Mouse (Mus musculus) liver, postnatal 0 days (tissue): Measurements from ENCODE around the gene Arid3b. TPM values are rescaled to one million over a fixed set of nuclear protein-coding genes. Genes with fewer than 3 reads are reported as not detected.
A peak's percentile ranks its signal among the peaks of the same experiment; 100 is the strongest.

Experiments used
- ATAC-seq: fragments of 200-750 bp; cut with Nextera tagmentation; 2 replicates; pipeline ENCODE4 v1.8.0; 2017; ENCODE audit warnings: mild to moderate bottlenecking, moderate library complexity
- DNase-seq: peaks from one replicate; pipeline ENCODE4 v3.0.0-alpha.2; 2016
- H3K27ac ChIP-seq: fragments of 300-500 bp; sonication (generic); 2 replicates; pipeline ENCODE4 v1.5.1; 2014; ENCODE audit warnings: antibody characterized with exemption, moderate library complexity, mild to moderate bottlenecking, low read depth
- H3K27me3 ChIP-seq: fragments of 300-500 bp; sonication (generic); 2 replicates; pipeline ENCODE4 v1.6.1; 2014; ENCODE audit warnings: low read length, control low read depth, mixed read lengths; ENCODE audit not compliant: insufficient read depth
- H3K36me3 ChIP-seq: fragments of 300-500 bp; sonication (generic); replicated peaks from 2 replicates; pipeline ENCODE4 v1.6.1; 2014; ENCODE audit warnings: mild to moderate bottlenecking, control low read depth, low read length, moderate library complexity, mixed read lengths; ENCODE audit not compliant: insufficient read depth
- H3K4me1 ChIP-seq: fragments of 300-500 bp; sonication (generic); 2 replicates; pipeline ENCODE4 v1.6.1; 2014; ENCODE audit warnings: antibody characterized with exemption, mild to moderate bottlenecking, control low read depth; ENCODE audit not compliant: insufficient read depth
- H3K4me2 ChIP-seq: fragments of 300-500 bp; sonication (generic); 2 replicates; pipeline ENCODE4 v1.6.1; 2014; ENCODE audit warnings: low read depth, mild to moderate bottlenecking, low read length, moderate library complexity, mixed read lengths
- H3K4me3 ChIP-seq: fragments of 300-500 bp; sonication (generic); 2 replicates; pipeline ENCODE4 v1.5.1; 2014; ENCODE audit warnings: low read depth, low read length
- H3K9ac ChIP-seq: fragments of 300-500 bp; sonication (generic); replicated peaks from 2 replicates; pipeline ENCODE4 v1.6.1; 2014; ENCODE audit warnings: mild to moderate bottlenecking, moderate library complexity
- H3K9me3 ChIP-seq: fragments of 300-500 bp; sonication (generic); 2 replicates; pipeline ENCODE4 v1.6.1; 2016; ENCODE audit warnings: mild to moderate bottlenecking, control low read depth, low read length, mixed read lengths
- CTCF ChIP-seq: sonication (generic); IDR thresholded peaks from 2 replicates; pipeline ENCODE4 v1.5.1; 2016; ENCODE audit warnings: antibody characterized with exemption, low read depth
- EP300 ChIP-seq: IDR thresholded peaks from 2 replicates; pipeline ENCODE4 v1.6.1; 2016; ENCODE audit warnings: antibody characterized with exemption, low read depth, mild to moderate bottlenecking
- WGBS: fragments of 180-500 bp; shearing (Covaris S2); extraction: QIAGEN DNeasy Blood & Tissue Kit; methylation state at CpG from one replicate; pipeline ENCODE4 v1.1.7; 2014; ENCODE audit not compliant: insufficient replicate concordance; 5-methylcytosine and 5-hydroxymethylcytosine counted together
- polyA plus RNA-seq: library from polyadenylated mRNA; unstranded; fragments of >200 nt; fragmentation: Nextera tagmentation; extraction: Ambion mirVana; gene quantifications from 2 replicates; pipeline ENCODE4 v1.2.1, GENCODE M21; 2015

Gene Arid3b
- polyA plus RNA-seq, 1 experiment from 2014 or later: 4.7 TPM

DNA sequence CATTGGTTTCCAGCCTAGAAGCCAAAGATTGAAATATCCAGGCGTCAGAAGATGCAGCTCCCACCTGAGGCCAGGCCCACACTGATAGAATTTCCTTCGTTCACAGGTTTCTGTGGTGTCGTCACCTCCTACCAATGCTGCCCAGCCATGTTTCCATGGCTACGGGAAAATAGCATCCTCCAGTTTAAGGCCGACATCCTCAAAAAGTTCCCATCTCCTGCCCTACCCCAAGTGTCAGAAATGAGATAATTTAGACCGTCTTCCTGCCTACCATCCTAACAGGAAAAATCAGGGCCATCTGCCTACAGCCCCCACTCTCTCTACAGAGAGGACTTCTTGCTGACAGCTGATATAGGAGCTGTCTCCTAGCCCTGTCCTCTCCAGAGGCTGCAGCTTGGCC is 70.2 kb downstream of the Arid3b start:
- no peaks in the 10 kb centered on the region for H3K9me3 ChIP-seq
- H3K27me3 ChIP-seq: no peaks in the 10 kb centered on the region
- H3K4me2 ChIP-seq: peak overlapping the region; percentile 94
- H3K9ac ChIP-seq: peak overlapping the region; percentile 98; the same call in 1 of the 2 replicates
- H3K4me3 ChIP-seq: peak overlapping the region; percentile 89
- peaks cover 10% of the 10 kb centered on the region for H3K36me3 ChIP-seq
- TF ChIP-seq EP300: no peak
- TF ChIP-seq CTCF: no peak
- DNase-seq (no peak), ATAC-seq (no peak)
- H3K4me1 ChIP-seq: peaks cover 62% of the 10 kb centered on the region
- H3K27ac ChIP-seq: peak overlapping the region; percentile 99; the same call in 1 of the 2 replicates
- WGBS: 61% methylated on average over 6 of the region's 6 CpGs

DNA sequence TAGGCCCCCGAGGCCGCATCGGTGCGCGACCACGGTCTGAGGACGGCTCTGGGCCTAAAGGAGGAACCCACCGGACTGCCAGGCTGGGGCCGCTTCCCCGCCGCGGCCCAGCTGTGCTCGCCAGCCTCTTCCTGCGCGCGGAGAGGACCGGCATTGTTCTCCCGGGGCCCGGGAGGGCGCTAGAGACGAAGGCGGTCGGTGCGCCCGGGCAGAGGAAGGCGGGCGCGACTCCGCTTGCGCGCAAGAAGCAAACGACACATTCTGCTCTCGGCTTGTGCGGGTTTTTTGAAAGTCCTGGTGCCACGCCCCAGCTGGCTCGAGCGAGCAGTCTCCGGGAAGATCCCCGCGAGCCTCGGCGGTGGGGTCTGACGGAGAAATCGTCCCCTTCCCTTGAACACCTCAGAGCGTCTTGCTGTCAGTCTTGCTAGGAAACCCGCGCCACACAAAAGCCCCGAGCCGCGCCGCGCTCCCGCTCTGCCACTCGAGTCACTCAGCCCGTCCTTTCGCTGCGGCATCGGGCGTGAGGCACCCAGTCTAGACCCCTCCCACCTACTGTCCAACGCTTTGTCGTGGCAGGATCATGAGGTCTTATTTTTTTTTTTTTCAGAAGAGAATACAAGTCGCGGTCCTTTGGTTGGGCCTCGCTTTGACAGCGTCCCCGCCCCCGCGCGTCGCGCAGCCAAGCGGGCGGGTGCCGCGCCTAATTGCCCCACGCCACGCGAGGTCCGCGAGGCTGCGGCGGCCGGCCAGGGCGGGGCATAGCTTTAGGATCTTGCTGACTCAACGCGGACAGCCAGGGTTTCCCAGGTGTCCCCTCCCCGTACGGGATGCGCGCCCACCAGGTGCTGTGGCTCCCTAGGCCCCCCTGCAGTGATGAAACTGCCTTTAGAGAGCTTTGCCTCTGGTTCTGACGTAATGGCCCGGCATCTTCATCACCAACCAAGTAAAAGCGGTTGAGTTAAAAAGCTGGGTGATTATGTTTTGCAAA is 70.9 kb downstream of the Arid3b start, which contains the start of gene Clk3:
Clk3 (minus strand) TSS at position 497 of the 988 bp plus-strand sequence.
- Histone ChIP-seq H3K27me3 (no peaks in the 10 kb centered on the region), H3K36me3 (peaks cover 17% of the 10 kb centered on the region), H3K27ac (peak within 1 kb of the TSS; percentile 99), H3K9ac (peak within 1 kb of the TSS; percentile 98), H3K4me3 (peak within 1 kb of the TSS; percentile 89), H3K4me1 (peaks cover 62% of the 10 kb centered on the region), H3K9me3 (no peaks in the 10 kb centered on the region), H3K4me2 (peak within 1 kb of the TSS; percentile 94)
- no peak for TF ChIP-seq EP300
- peak; percentile 23; the same call in 1 of the 2 replicates for TF ChIP-seq CTCF
- DNase-seq (peak; percentile 79), ATAC-seq (peak; percentile 36)
- 2% methylated on average over 93 of the region's 93 CpGs for WGBS

DNA sequence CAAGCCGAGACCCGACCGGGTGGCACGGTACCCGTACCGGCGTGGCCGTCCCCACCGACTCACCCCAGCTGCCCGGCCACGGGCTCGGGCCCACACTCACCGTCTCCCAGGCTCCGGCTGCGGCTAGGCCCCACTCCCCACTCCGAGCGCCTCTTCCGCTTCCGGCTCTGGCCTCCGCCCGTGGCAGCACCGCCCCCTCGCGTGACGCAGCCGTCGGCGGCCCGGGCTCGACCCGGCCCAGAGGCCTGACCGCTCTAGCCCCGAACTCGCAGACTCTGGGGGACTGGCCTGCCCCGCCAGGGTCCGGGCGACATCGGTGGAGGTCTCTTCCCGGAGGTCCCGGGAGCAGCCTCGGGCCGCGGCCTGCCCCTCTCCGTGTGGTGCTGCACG is 71.6 kb downstream of the Arid3b start:
- H3K9ac ChIP-seq: peak overlapping the region; percentile 98
- H3K27me3 ChIP-seq: no peaks in the 10 kb centered on the region
- peak; percentile 84 for ATAC-seq
- peak overlapping the region; percentile 99 for H3K27ac ChIP-seq
- no peaks in the 10 kb centered on the region for H3K9me3 ChIP-seq
- H3K4me1 ChIP-seq: peaks cover 62% of the 10 kb centered on the region
- peak overlapping the region; percentile 94 for H3K4me2 ChIP-seq
- WGBS: 4% methylated on average over 39 of the region's 45 CpGs
- H3K4me3 ChIP-seq: peak overlapping the region; percentile 89
- H3K36me3 ChIP-seq: peaks cover 24% of the 10 kb centered on the region
- TF ChIP-seq CTCF (peak; percentile 4; the same call in 1 of the 2 replicates), EP300 (no peak; the same call in 1 of the 2 replicates)
- peak; percentile 96 for DNase-seq

DNA sequence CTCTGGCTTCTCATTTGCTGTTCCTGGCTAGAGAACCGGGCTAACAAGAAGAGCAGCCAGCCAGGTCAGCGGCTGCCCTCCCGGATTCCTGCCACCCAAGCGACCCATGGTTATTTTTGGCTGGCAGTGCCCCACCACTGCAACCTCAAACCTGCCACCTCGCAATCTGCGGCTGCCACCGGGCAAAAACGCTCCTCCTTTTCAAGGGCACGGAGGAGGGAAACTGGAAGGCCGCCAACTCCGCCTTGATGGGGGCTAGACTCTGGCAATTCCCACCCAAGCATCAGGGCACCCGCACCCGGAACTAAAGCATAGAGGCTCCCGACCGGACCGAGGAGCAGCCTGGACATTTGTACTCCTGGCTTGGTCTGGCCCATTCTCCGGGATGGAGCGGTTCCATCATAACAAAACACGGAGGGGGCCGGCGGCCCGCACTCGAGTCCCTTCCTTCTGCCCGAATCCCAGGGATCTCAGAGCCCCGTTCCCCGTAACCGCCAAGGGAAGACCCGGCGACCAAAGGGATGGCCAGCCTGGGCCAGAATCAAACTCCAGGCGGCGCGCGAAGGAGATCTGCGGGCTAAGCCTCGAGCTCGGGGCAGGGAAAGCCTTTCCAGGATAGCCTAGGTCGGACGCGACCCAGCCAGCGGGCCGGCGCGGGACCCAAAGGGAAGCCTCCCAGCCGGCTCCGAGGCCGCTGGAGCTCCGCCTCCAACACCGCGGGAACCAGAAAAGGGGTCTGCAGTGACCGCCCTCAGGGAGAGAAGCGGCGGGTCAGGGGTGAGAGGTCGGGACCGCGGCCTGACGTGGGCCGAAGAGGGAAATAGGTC is 72.2 kb downstream of the Arid3b start:
- H3K9me3 ChIP-seq: no peaks in the 10 kb centered on the region
- peak; percentile 23 for TF ChIP-seq CTCF
- TF ChIP-seq EP300: peak; percentile 10; the same call in 1 of the 2 replicates
- H3K9ac ChIP-seq: peak overlapping the region; percentile 98
- under 1% methylated on average over 52 of the region's 57 CpGs for WGBS
- H3K27ac ChIP-seq: peak overlapping the region; percentile 99
- peak overlapping the region; percentile 89 for H3K4me3 ChIP-seq
- peak; percentile 43 for ATAC-seq
- H3K4me1 ChIP-seq: peaks cover 58% of the 10 kb centered on the region
- H3K27me3 ChIP-seq: no peaks in the 10 kb centered on the region
- peak; percentile 84 for DNase-seq
- H3K36me3 ChIP-seq: peaks cover 30% of the 10 kb centered on the region
- H3K4me2 ChIP-seq: peak overlapping the region; percentile 94

DNA sequence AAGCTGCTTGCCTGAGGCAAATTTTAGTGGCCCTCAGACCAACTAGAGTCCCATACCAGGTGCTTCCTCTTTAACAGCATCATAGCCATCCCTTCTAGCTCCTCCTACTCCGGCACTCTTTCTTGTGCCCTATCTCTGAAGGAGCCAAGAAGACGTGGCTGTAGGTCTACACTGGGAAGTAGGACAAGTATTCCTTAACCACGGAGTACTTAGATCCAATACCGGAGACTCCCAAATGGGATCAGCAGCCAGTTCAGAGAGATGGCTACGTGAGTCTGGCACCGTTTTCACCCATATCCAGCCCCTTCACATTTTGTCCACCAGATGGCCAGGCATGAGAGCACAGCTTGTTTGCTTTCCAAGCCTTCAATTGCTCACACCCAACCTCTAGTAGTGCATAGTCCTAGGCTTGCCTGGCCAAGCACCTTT is 74.0 kb downstream of the Arid3b start:
- peak overlapping the region; percentile 98 for H3K9ac ChIP-seq
- H3K27me3 ChIP-seq: no peaks in the 10 kb centered on the region
- 35% methylated on average over 6 of the region's 6 CpGs for WGBS
- H3K4me1 ChIP-seq: peaks cover 64% of the 10 kb centered on the region
- peak; percentile 67 for DNase-seq
- TF ChIP-seq EP300 (no peak), CTCF (peak; percentile 85)
- peak; percentile 17 for ATAC-seq
- H3K9me3 ChIP-seq: no peaks in the 10 kb centered on the region
- peaks cover 48% of the 10 kb centered on the region for H3K36me3 ChIP-seq
- peak overlapping the region; percentile 99 for H3K27ac ChIP-seq
- peak overlapping the region; percentile 89 for H3K4me3 ChIP-seq
- H3K4me2 ChIP-seq: peak overlapping the region; percentile 94
